Mouse (Mus musculus) stomach, embryonic 14.5 days (tissue): ENCODE measurements around the gene Lrrc8d. TPM values are rescaled to one million over a fixed set of nuclear protein-coding genes. Genes with fewer than 3 reads are reported as not detected.
"Not testable (repeated sequence)": the region's sequence is repeated elsewhere in the genome, so short reads cannot be mapped to it uniquely, and the experiment has no call there.

Source experiments
- ATAC-seq: fragments of 200-750 bp; cut with Nextera tagmentation; 2 replicates; pipeline ENCODE4 v1.8.0; 2017; ENCODE audit warnings: low read depth, moderate TSS enrichment; ENCODE audit not compliant: insufficient number of reproducible peaks, insufficient read depth, low FRiP score
- H3K27ac ChIP-seq: fragments of 300-500 bp; sonication (generic); 2 replicates; pipeline ENCODE4 v1.5.1; 2014; ENCODE audit warnings: mild to moderate bottlenecking, low read length, moderate library complexity, mixed read lengths
- H3K27me3 ChIP-seq: fragments of 300-500 bp; sonication (generic); 2 replicates; pipeline ENCODE4 v1.6.1; 2014; ENCODE audit warnings: low read length, control low read depth, mixed read lengths; ENCODE audit not compliant: control insufficient read depth, insufficient read depth
- H3K36me3 ChIP-seq: fragments of 300-500 bp; sonication (generic); 2 replicates; pipeline ENCODE4 v1.6.1; 2014; ENCODE audit warnings: mild to moderate bottlenecking, control low read depth, low read length, moderate library complexity, mixed read lengths; ENCODE audit not compliant: control insufficient read depth, insufficient read depth
- H3K4me1 ChIP-seq: fragments of 300-500 bp; sonication (generic); 2 replicates; pipeline ENCODE4 v1.6.1; 2014; ENCODE audit warnings: low read length, control low read depth, mixed read lengths; ENCODE audit not compliant: control insufficient read depth, insufficient read depth
- H3K4me2 ChIP-seq: fragments of 300-500 bp; sonication (generic); replicated peaks from 2 replicates; pipeline ENCODE4 v1.6.1; 2014; ENCODE audit warnings: low read depth, low read length, control low read depth
- H3K4me3 ChIP-seq: fragments of 300-500 bp; sonication (generic); 2 replicates; pipeline ENCODE4 v1.5.1; 2014; ENCODE audit warnings: low read depth, low read length, control low read depth
- H3K9ac ChIP-seq: fragments of 300-500 bp; sonication (generic); replicated peaks from 2 replicates; pipeline ENCODE4 v1.6.1; 2014; ENCODE audit warnings: low read depth, mild to moderate bottlenecking, control low read depth, low read length, moderate library complexity, mixed read lengths
- H3K9me3 ChIP-seq: fragments of 300-500 bp; sonication (generic); 2 replicates; pipeline ENCODE4 v1.6.1; 2016; ENCODE audit warnings: low read depth, low read length, control low read depth; ENCODE audit not compliant: control insufficient read depth
- WGBS: fragments of 180-500 bp; shearing (Covaris S2); extraction: QIAGEN DNeasy Blood & Tissue Kit; methylation state at CpG from one replicate; pipeline ENCODE4 v1.1.7; 2014; 5-methylcytosine and 5-hydroxymethylcytosine counted together
- polyA plus RNA-seq: library from polyadenylated mRNA; unstranded; fragments of >200 nt; fragmentation: Nextera tagmentation; extraction: Ambion mirVana; gene quantifications from 2 replicates; pipeline ENCODE4 v1.2.1, GENCODE M21; 2014

Gene Lrrc8d
- polyA plus RNA-seq, 1 experiment from 2014 or later, result 17.6 TPM

GRCm38 (mm10) chr5:105679921-105680843 lies 19.6 kb upstream of the Lrrc8d start:
- H3K27me3 ChIP-seq, result no peaks in the 10 kb centered on the region

GRCm38 (mm10) chr5:105682143-105682611 lies 17.6 kb upstream of the Lrrc8d start:
- H3K27ac ChIP-seq, result no peak overlapping the region
- no peak for ATAC-seq
- H3K4me3 ChIP-seq, result no peak overlapping the region
- H3K27me3 ChIP-seq, result no peaks in the 10 kb centered on the region
- H3K4me1 ChIP-seq, result peaks cover 3% of the 10 kb centered on the region; the same call in 1 of the 2 replicates
- no peaks in the 10 kb centered on the region for H3K9me3 ChIP-seq
- 64% methylated on average over 9 of the region's 9 CpGs for WGBS
- H3K36me3 ChIP-seq, result no peaks in the 10 kb centered on the region
- no peak overlapping the region for H3K4me2 ChIP-seq
- H3K9ac ChIP-seq, result no peak overlapping the region

More at GRCm38 (mm10) chr5:105679921-105680843, 19.6 kb upstream of the Lrrc8d start:
- no peak for ATAC-seq
- peaks cover 3% of the 10 kb centered on the region; the same call in 1 of the 2 replicates for H3K4me1 ChIP-seq
- WGBS, result 67% methylated on average over 9 of the region's 9 CpGs
- no peak overlapping the region for H3K4me2 ChIP-seq
- no peaks in the 10 kb centered on the region for H3K9me3 ChIP-seq
- no peaks in the 10 kb centered on the region for H3K36me3 ChIP-seq
- no peak overlapping the region for H3K4me3 ChIP-seq
- no peak overlapping the region for H3K9ac ChIP-seq
- H3K27ac ChIP-seq, result no peak overlapping the region

- Histone ChIP-seq H3K27me3 (no peaks in the 10 kb centered on the region), H3K4me2 (no peak overlapping the region), H3K4me3 (no peak overlapping the region), H3K36me3 (no peaks in the 10 kb centered on the region), H3K9me3 (no peaks in the 10 kb centered on the region), H3K4me1 (peaks cover 3% of the 10 kb centered on the region; the same call in 1 of the 2 replicates), H3K9ac (no peak overlapping the region), H3K27ac (no peak overlapping the region)
- WGBS, result 50% methylated on average over 4 of the region's 4 CpGs
- ATAC-seq, result no peak
Measured at GRCm38 (mm10) chr5:105683912-105684350, 15.8 kb upstream of the Lrrc8d start.

- Histone ChIP-seq H3K9me3 (no peaks in the 10 kb centered on the region), H3K27me3 (no peaks in the 10 kb centered on the region), H3K36me3 (no peaks in the 10 kb centered on the region), H3K9ac (no peak overlapping the region), H3K27ac (no peak overlapping the region), H3K4me1 (peaks cover 2% of the 10 kb centered on the region; the same call in 1 of the 2 replicates), H3K4me2 (no peak overlapping the region), H3K4me3 (no peak overlapping the region)
- ATAC-seq, result peak; percentile 51; the same call in 1 of the 2 replicates
- 28% methylated on average over 14 of the region's 14 CpGs for WGBS
Measured at GRCm38 (mm10) chr5:105684861-105685600, 14.7 kb upstream of the Lrrc8d start.

GRCm38 (mm10) chr5:105685780-105686305 lies 13.9 kb upstream of the Lrrc8d start:
- H3K4me3 ChIP-seq, H3K4me1 ChIP-seq, H3K27me3 ChIP-seq, H3K36me3 ChIP-seq, H3K4me2 ChIP-seq, H3K9ac ChIP-seq, H3K27ac ChIP-seq, ATAC-seq, H3K9me3 ChIP-seq: not testable (repeated sequence)
- 75% methylated on average over 5 of the region's 7 CpGs for WGBS

GRCm38 (mm10) chr5:105686331-105686995 lies 13.3 kb upstream of the Lrrc8d start:
- no peaks in the 10 kb centered on the region for H3K36me3 ChIP-seq
- H3K9me3 ChIP-seq, result no peaks in the 10 kb centered on the region
- no peaks in the 10 kb centered on the region for H3K27me3 ChIP-seq
- H3K9ac ChIP-seq, result no peak overlapping the region
- WGBS, result 61% methylated on average over 12 of the region's 12 CpGs
- no peak overlapping the region for H3K4me2 ChIP-seq
- H3K4me3 ChIP-seq, result no peak overlapping the region
- ATAC-seq, result no peak
- no peak overlapping the region for H3K27ac ChIP-seq
- H3K4me1 ChIP-seq, result no peaks in the 10 kb centered on the region

- 68% methylated on average over 10 of the region's 10 CpGs for WGBS
- H3K27ac ChIP-seq, result no peak overlapping the region
- ATAC-seq, result no peak
Measured at GRCm38 (mm10) chr5:105690502-105691454, 9.0 kb upstream of the Lrrc8d start.

More at GRCm38 (mm10) chr5:105690502-105691454, 9.0 kb upstream of the Lrrc8d start:
- Histone ChIP-seq H3K4me3 (no peak overlapping the region), H3K27me3 (no peaks in the 10 kb centered on the region), H3K9me3 (no peaks in the 10 kb centered on the region), H3K36me3 (no peaks in the 10 kb centered on the region), H3K4me1 (no peaks in the 10 kb centered on the region), H3K9ac (no peak overlapping the region), H3K4me2 (no peak overlapping the region)
